Mouse (Mus musculus) kidney, adult 2 months (tissue): ENCODE data around the gene Pxn. TPM values are rescaled to one million over a fixed set of nuclear protein-coding genes. Genes with fewer than 3 reads are reported as not detected.
A peak's percentile ranks its signal among the peaks of the same experiment; 100 is the strongest.
"Not testable (repeated sequence)": the region's sequence is repeated elsewhere in the genome, so short reads cannot be mapped to it uniquely, and the experiment has no call there.

Experiments used
- DNase-seq: peaks from one replicate; pipeline ENCODE4 v3.0.0; 2021
- H3K27ac ChIP-seq: fragments of 200-500 bp; 2 replicates; pipeline ENCODE4 v1.5.1; 2012; ENCODE audit warnings: low read depth, low read length, control low read depth, inconsistent platforms; ENCODE audit not compliant: insufficient read depth
- H3K27me3 ChIP-seq: fragments of 200-500 bp; replicated peaks from 2 replicates; pipeline ENCODE4 v1.6.1; 2012; ENCODE audit warnings: mild to moderate bottlenecking, moderate library complexity, low read length, inconsistent platforms; ENCODE audit not compliant: control insufficient read depth, insufficient read depth
- H3K36me3 ChIP-seq: fragments of 200-500 bp; 2 replicates; pipeline ENCODE4 v1.6.1; 2012; ENCODE audit warnings: mild to moderate bottlenecking, moderate library complexity, low read length, inconsistent platforms; ENCODE audit not compliant: control insufficient read depth, insufficient read depth
- H3K4me1 ChIP-seq: fragments of 200-500 bp; 2 replicates; pipeline ENCODE4 v1.6.1; 2011; ENCODE audit warnings: low read length; ENCODE audit not compliant: control insufficient read depth, insufficient read depth
- H3K4me3 ChIP-seq: fragments of 200-500 bp; 2 replicates; pipeline ENCODE4 v1.5.1; 2011; ENCODE audit warnings: mild to moderate bottlenecking, low read depth, low read length, control low read depth; ENCODE audit not compliant: insufficient read depth
- CTCF ChIP-seq: fragments of 200-500 bp; conservative IDR thresholded peaks from 2 replicates; pipeline ENCODE4 v1.5.1; 2011; ENCODE audit warnings: low read depth, mild to moderate bottlenecking, control low read depth, low read length, moderate library complexity, mixed read lengths; ENCODE audit not compliant: insufficient read depth, insufficient read length
- POLR2A ChIP-seq: fragments of 200-500 bp; IDR thresholded peaks from one replicate; pipeline ENCODE4 v1.6.1; 2011; ENCODE audit warnings: low read depth, low read length, control low read depth
- WGBS: fragments of 180-500 bp; shearing (Covaris S2); methylation state at CpG from one replicate; pipeline ENCODE4 v1.1.7; 2018; 5-methylcytosine and 5-hydroxymethylcytosine counted together
- polyA plus RNA-seq: library from polyadenylated mRNA; depleted of rRNA; stranded (reverse); fragments of >200 nt; gene quantifications from 2 replicates; pipeline ENCODE4 v1.2.3, GENCODE M21; 2012

Gene Pxn
- polyA plus RNA-seq, 1 experiment: 101 TPM

- no peak overlapping the region for H3K27ac ChIP-seq
- WGBS: 74% methylated on average over 6 of the region's 6 CpGs
- no peak overlapping the region for H3K4me3 ChIP-seq
- H3K4me1 ChIP-seq: peaks cover 5% of the 10 kb centered on the region; the same call in 1 of the 2 replicates
- no peak for DNase-seq
- H3K36me3 ChIP-seq: no peaks in the 10 kb centered on the region
- H3K27me3 ChIP-seq: no peaks in the 10 kb centered on the region
- TF ChIP-seq CTCF (no peak), POLR2A (no peak)
These were observed 13.7 kb upstream of the Pxn start for GRCm38 (mm10) chr5:115492711-115493335.

GRCm38 (mm10) chr5:115493441-115493840 is 13.0 kb upstream of the Pxn start:
- Histone ChIP-seq H3K36me3 (no peaks in the 10 kb centered on the region), H3K4me3 (no peak overlapping the region), H3K27me3 (no peaks in the 10 kb centered on the region), H3K27ac (no peak overlapping the region), H3K4me1 (peaks cover 5% of the 10 kb centered on the region; the same call in 1 of the 2 replicates)
- 71% methylated on average over 5 of the region's 5 CpGs for WGBS
- TF ChIP-seq POLR2A (no peak), CTCF (no peak)
- DNase-seq: no peak

- H3K27ac ChIP-seq, DNase-seq, H3K27me3 ChIP-seq, H3K4me3 ChIP-seq, H3K4me1 ChIP-seq, H3K36me3 ChIP-seq: not testable (repeated sequence)
- WGBS: 90% methylated on average over 3 of the region's 3 CpGs
These were observed 10.9 kb upstream of the Pxn start for GRCm38 (mm10) chr5:115495618-115496017.

GRCm38 (mm10) chr5:115497033-115497432 is 9.4 kb upstream of the Pxn start:
- Histone ChIP-seq H3K4me1 (peaks cover 6% of the 10 kb centered on the region; the same call in 1 of the 2 replicates), H3K27me3 (no peaks in the 10 kb centered on the region), H3K4me3 (no peak overlapping the region), H3K27ac (no peak overlapping the region), H3K36me3 (no peaks in the 10 kb centered on the region)
- TF ChIP-seq CTCF (no peak), POLR2A (no peak)
- WGBS: 79% methylated on average over 7 of the region's 7 CpGs
- no peak for DNase-seq

- Histone ChIP-seq H3K27ac (no peak overlapping the region), H3K27me3 (no peaks in the 10 kb centered on the region), H3K4me1 (peaks cover 6% of the 10 kb centered on the region; the same call in 1 of the 2 replicates), H3K36me3 (no peaks in the 10 kb centered on the region), H3K4me3 (no peak overlapping the region)
- TF ChIP-seq POLR2A: no peak
- whole genome bisulfite sequencing: 65% methylated on average over 9 of the region's 9 CpGs
- no peak for DNase-seq
These were observed 7.9 kb upstream of the Pxn start for GRCm38 (mm10) chr5:115498307-115499240.

GRCm38 (mm10) chr5:115500383-115500935 is 6.0 kb upstream of the Pxn start:
- WGBS: 24% methylated on average over 12 of the region's 12 CpGs
- H3K27ac ChIP-seq: peak overlapping the region; percentile 39; the same call in 1 of the 2 replicates
- H3K4me3 ChIP-seq: no peak overlapping the region
- H3K36me3 ChIP-seq: no peaks in the 10 kb centered on the region
- H3K4me1 ChIP-seq: peaks cover 6% of the 10 kb centered on the region; the same call in 1 of the 2 replicates
- H3K27me3 ChIP-seq: no peaks in the 10 kb centered on the region
- peak; percentile 72 for DNase-seq
- no peak for TF ChIP-seq CTCF
- no peak for TF ChIP-seq POLR2A

GRCm38 (mm10) chr5:115503035-115503434 is 3.4 kb upstream of the Pxn start:
- Histone ChIP-seq H3K4me1 (peaks cover 6% of the 10 kb centered on the region; the same call in 1 of the 2 replicates), H3K4me3 (no peak overlapping the region), H3K36me3 (no peaks in the 10 kb centered on the region), H3K27ac (no peak overlapping the region), H3K27me3 (no peaks in the 10 kb centered on the region)
- TF ChIP-seq POLR2A (no peak), CTCF (no peak)
- WGBS: 44% methylated on average over 12 of the region's 12 CpGs
- DNase-seq: no peak

GRCm38 (mm10) chr5:115505617-115506016 is 859 bp upstream of the Pxn start:
- peaks cover 13% of the 10 kb centered on the region; the same call in 1 of the 2 replicates for H3K4me1 ChIP-seq
- WGBS: 47% methylated on average over 4 of the region's 4 CpGs
- H3K27ac ChIP-seq, DNase-seq, H3K27me3 ChIP-seq, H3K36me3 ChIP-seq, H3K4me3 ChIP-seq: not testable (repeated sequence)
